Mouse (Mus musculus): ENCODE results near the gene Il12a.

The Il12a gene

DNA sequence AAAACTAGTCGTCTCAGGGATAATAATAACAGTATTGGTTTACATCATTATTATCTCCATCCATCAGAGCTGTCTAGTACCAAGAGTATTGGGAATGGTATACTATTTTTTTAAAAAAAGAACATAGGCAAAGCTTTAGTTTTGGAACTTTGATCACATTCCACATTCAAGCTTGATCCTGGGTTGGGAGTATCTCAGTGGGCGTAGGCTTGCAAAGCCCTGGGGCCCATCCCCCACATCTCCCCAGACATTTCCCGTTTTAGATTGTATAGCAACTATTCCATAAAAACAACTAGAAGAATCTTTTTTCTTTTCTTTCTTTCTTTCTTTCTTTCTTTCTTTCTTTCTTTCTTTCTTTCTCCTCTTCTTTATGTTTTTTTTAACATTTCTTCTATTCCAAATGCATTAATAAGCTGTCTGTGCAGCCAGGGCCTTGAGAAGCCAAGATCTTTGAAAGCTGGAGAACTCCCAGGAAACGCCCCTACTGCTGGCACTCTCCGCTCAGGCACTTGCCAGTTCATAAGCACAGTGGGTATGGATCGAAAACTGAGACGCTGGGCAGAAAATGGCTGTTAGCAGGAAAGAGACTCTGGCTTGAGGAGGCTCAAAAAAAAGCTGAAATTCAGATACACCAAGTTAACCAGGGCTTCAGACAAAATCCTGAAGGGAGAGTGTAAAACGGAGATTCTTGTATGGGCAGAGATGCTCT lies 3.4 kb upstream of the Il12a start:
- no peak for DNase-seq (ENCODE audit: low spot score)

DNA sequence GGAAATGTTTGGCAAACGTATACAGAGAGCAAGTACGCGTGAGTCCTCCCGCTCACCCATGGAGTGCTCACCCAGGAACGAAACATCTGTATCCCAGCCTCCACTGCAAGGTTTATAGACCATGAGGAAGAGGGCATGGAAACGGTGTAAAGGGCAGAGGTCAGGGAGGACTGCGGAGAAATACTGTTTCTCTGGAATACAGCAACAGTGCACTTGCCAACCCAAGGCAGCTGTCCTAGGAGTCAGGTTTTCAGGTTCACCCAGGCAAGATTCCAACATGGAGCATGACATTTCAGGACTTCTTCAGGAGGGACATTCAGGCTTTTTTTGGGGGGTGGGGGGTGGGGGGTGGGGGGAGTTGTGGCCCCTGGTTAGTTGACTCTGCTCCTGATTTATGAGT lies 1.1 kb upstream of the Il12a start:
- DNase-seq (ENCODE audit: low spot score) = no peak

DNA sequence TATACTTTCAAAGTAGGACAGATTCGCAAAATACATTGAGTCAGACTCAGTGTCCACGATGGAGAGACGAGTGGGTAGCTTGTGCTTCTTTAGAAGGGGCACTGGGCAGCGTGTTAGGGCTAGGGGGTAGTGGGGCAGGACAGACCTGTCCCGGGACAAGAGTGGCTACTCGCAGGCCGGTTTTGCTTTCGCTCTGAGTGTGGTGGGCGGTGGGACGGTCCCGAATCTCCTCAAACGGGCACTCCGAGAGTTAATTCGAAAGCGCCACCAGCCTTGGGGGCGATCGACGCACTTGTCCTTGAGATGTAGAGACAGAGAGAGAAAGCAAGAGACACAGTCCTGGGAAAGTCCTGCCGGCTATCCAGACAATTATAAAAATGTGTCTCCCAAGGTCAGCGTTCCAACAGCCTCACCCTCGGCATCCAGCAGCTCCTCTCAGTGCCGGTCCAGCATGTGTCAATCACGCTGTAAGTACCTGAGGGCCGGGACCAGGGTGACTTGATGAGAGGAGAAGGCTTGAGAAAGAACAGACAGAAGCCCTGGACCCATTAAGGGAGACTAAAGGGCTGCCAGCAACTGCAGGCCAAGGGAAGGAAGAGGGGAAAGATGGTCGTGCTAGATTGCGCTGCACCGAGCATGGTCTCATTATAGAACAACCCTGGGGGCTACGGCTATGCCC lies 795 bp downstream of the Il12a start:
- no peak for DNase-seq (ENCODE audit: low spot score)

DNA sequence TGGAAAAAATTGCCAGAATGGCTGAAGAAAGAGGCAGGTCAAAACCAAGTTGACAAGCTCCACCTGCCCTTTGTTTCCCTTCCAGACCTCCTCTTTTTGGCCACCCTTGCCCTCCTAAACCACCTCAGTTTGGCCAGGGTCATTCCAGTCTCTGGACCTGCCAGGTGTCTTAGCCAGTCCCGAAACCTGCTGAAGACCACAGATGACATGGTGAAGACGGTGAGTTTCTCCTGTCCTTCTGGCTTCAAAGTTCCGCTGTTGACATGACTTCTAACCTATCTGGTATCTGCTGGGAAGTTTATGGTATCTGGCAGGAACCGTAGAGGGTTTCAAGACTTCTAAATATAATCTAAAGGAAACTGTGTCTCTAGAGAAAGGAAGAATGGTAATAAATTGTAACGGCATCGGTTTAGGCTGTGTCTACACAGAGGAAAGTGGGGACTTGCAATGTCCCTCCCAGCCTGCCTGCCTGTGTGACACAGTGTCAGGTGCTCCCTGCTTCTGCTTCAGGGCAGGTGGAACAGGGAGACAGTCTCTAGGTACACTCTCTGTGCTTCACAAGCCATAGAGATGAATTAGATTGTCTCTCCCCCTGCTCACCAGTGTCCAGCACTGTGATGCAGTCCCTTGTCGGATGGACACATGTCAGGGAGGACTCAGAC lies 1.6 kb downstream of the Il12a start:
- no peak for DNase-seq (ENCODE audit: low spot score)

DNA sequence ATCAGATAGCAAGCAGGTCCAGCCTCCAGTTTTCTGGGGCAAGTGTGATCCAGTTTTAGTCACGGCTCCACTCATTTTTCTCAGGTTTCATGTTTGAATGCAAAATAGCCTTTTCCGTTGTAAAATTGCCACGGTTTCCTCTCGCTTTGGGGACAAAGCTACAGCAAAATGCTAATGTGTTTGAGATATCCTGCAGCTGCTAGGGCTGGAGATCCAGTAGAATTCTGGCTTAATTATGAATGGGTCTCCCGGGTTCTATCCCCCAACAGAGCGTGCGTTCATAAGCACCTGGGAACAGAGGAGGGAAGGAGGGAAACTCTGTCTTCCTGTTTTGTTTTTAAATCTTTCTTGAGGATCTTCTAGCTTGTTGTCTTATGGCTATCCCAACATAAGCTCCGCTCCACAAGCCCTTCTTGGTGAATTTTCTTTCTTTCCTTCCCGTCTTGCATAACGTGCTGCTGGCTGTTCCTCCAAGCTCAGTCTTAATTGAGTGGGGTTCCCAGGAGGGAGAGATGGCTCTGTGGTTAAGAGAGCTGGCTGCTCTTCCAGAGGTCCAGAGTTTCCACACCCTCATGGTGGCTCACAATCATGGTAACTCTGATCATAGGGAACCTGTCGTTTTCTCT lies 2.3 kb downstream of the Il12a start:
- peak; percentile 38 for DNase-seq (ENCODE audit: low spot score)

DNA sequence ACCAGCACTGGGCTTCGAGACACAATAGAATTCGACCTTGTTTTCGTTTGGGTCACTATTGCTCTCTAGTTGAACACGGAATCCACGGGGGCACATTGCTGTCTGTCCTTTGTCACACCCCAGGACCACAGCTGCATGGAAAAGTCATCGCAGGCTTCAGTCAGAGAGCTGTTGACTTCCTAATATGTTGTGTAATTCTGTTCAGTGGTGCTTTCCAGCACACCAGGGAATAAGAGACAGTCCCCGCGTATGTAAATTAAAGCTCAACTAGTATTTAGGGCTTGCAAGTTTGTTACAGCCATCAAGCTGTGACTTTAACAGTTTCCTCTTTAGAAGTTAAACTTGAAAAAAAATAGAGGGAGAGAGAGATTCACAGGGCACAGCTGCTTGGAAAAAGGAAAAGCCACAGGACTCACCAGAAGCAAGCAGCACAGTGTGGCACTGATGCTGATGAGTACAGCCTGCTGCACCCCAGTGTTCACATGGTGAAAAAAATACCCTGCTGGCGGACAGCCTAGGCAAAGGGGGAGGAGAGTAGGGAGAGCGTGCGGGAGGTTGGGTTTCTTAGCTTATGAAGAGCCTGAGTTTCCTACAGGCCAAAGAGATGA lies 3.1 kb downstream of the Il12a start:
- DNase-seq (ENCODE audit: low spot score) = peak; percentile 73

DNA sequence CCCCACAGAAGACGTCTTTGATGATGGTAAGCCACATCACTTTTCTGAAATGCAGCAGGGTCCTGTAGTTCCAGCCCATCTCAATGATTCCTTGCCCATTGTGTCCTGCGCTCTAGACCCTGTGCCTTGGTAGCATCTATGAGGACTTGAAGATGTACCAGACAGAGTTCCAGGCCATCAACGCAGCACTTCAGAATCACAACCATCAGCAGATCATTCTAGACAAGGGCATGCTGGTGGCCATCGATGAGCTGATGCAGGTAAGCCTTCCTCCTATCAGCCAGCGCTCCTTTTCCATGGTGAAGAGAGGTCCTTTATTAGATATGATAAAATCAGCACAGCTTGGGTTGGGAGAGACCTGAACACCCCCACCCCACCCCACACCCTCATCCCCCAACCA lies 4.9 kb downstream of the Il12a start:
- DNase-seq (ENCODE audit: low spot score) = no peak

DNA sequence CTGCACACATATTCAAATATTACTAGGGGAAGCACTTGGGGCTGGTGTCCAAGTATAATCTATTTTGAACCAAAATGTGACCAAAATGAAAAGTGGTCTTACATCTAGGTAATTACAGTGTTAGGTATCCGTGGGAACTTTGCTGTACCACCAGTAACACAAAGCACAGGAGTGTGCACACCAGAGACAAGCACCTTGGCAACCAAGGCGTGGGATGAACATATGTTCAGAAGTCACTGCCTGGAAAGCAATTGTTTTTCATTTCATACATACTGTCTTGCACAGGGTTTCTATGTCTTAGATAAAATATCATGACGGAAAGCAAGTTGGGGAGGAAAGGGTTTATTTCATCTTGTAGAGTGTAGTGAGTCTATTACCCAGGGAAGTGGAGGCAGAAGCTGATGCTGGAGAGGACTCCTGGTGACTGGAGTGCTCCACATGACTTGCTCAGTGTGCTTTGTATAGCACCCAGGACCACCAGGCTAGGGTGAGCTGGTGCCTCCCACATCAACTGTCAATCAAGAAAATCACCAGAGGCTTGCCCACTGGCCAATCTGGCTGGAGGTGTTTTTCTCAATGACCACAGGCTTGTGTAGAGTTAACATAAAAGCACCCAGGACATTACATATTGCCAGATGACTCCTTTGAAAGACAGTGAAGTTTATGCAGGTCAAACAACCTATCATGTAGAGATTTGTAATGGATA lies 6.2 kb downstream of the Il12a start:
- no peak for DNase-seq (ENCODE audit: low spot score)

DNA sequence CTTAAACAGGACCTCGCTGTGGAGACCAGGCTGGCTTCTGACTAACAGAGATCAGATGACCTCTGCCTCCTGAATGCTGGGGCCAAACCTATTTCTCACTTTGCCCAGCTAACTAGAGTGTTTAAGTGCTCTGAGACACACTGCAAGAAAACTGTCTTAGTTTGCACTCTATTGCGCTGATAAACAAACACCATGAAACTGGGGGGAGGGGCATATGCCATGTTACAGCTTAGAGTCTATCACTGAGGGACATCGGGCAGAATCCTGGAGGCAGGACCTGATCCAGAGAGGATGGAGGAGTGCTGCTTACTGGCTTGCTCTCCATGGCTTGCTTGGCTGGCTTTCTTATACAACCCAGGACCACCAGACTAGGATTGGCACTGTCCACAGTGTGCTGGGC lies 8.2 kb downstream of the Il12a start:
- DNase-seq (ENCODE audit: low spot score) = no peak

DNA sequence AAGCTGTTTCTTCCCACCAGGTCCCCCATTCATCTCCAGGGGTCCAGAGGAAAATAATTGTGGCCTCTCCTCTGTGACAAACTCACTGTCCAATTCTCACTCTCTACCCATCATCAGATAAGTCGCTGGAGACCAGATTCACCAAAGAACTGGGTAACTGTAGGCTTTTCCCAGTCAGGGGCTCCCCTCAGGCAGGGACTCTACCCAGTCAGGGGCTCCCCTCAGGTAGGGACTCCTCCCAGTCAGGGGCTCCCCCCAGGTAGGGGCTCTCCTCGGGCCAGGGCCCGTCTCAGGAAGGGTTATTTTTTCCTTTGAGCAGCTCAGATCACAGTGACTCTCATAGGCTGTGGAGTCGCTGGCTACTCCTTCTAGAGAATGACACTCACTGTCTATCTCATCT lies 9.6 kb downstream of the Il12a start:
- DNase-seq (ENCODE audit: low spot score) = no peak

DNA sequence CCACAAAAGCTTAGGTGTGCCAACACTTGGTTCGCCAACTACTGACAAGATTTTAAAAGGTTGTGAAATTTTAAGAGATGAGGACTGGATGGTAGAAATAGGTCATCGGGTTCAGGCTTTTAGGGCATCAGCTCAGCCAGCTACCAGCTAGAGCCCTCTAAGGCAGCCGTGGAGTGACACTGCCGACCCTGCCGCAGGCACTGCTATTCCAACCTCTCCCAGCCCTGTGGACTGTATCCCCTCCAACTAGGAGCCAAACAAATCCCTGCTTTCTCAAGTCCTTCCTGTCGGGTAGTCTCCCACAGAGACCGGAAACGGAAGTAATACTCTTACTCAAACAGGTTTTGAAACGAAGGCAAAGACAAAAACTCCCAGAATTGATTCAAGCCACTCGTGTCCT lies 15.9 kb downstream of the Il12a start:
- DNase-seq (ENCODE audit: low spot score) = no peak

DNA sequence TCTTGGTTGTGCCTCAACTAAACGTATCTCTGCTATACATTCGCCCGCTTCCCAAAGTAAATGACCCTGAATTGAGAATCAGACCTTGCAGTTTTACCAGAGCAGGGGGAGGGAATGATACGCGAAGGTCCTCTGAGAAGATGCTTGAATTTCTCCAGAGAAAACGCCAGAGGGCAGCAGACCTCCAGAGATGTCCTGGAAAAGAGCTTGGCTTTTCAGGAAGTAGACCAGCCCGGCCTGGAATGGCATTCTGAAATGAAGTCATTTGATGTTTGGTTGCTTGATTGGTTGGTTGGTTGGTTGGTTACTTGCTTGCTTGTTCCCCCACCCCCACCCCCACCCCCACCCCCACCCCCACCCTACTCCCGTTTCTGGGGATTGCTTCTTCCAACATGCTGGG lies 17.8 kb downstream of the Il12a start:
- DNase-seq (ENCODE audit: low spot score) = peak; percentile 63

DNA sequence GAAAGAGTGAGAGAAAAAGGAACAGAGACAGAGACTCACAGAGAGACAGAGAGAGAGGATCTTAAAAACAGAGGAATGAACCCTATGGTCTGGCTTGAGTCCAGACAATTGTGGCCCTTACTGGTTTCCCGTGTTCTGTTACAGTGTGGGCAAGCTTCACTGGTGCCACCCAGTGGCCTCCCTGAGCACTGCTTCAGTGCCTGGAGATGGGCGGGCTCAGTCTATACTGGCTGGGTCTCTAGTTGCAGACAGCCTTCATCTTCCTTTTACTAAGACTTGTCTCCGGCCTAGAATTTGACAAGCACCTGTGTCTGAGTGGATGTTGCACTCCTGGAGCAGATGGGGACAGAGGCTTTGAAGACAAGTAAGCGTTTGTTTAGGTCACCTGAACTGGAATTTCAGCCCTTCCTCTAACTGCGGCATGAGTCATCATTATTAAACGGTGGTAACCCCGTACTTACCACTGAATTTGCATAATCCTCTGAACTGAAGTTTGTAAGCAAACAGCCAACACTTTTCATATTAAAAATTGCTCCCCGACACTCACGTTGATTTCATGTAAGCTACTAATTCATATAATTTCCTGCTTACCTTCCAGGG lies 18.9 kb downstream of the Il12a start:
- DNase-seq (ENCODE audit: low spot score) = peak; percentile 80

DNA sequence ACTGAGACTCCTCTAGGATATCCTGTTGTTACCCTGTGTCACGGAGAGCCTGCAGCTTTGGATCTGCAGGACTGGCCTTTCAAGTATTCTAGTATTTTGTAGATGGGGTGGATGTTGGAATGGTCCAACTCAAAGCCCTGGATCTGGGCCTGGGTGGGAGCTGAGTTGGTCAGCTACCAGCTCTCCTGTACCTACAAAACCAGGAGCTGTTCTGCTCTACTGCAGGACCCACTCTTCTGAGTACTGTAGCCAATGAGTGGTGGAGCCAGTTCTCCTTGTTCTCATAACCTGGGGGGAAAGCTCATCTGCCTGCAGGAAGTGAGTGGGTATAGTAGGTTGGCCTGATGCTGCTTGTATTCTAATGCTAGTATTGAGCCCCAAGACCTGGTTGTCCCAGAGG lies 20.0 kb downstream of the Il12a start:
- no peak for DNase-seq (ENCODE audit: low spot score)

DNA sequence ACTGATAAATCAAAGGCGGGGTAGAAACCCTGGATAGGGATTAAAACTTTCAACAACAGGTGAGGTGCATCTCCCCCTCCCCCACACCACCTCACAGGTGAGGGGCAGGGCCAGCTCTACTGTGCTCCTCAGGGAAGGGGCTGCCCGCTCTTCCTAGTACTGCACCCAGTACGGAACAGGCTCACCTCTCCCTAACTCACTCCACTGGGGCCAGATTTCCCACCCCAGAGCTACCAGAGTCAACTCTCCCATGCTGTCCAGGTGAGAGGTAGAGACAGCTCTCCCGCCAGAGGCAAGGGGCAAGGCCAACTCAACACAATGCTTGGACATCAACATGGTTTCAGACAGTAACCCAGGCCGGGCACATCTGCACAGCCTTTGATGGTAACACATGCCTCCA lies 21.1 kb downstream of the Il12a start:
- DNase-seq (ENCODE audit: low spot score) = no peak

DNA sequence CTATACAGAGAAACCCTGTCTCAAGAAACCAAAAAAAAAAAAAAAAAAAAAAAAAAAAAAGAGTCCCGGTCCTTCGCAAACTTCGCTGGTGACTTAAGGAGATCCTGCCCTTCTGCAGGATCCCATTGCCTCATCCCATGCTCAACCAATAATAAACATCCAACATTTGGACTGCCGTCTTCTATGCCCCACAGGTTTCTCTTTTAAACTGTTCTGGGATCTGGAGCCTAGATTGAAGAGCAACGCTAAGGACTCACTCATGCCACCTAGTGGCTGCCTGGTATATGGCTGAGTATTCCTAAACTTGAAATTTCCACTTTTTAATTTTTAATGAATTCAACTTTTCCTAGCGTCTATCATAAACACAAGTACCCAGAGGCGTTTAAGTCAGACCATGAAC lies 23.1 kb downstream of the Il12a start:
- DNase-seq (ENCODE audit: low spot score) = peak; percentile 57

DNA sequence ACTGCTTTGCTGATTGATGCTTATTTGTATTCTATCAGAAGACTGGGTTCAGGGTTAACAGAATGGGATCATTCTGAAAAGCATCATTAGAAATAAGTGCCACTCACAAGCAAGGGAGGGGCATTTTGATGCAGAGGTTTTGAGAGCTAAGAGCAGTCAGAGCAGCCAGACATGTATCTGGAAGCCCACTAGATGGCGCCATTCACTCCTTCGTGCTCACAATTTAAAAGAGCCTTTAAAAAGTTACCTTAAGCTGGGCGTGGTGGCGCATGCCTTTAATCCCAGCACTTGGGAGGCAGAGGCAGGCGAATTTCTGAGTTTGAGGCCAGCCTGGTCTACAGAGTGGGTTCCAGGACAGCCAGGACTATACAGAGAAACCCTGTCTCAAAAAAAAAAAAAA lies 26.9 kb downstream of the Il12a start:
- DNase-seq (ENCODE audit: low spot score) = peak; percentile 56

DNA sequence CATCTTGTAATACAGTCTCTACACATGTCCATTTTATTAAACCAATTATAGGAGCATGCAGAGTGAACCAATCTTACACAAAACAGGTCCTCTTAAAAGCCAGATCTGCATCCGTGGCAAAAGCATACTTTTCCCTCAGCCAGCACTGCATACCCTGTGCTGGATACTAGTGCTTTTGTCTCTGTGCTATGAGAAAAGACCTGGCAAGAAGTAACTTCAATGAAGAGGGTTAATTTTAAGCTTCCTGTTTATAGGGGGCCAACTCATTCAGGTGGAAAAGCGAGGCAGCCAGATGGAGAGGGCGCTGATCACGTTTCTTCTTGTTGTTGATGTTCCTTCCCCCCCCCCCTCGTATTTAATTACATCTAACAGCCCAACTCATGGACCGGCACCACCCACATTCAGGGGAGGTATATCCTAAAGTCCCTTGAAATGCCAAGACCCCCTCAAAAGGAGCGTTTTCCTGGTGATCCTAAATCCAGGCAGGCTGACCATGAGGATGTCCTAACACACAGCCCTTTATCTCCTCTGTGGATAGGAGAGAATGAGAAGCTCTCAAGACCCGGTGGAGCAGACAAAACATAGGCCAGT lies 28.9 kb downstream of the Il12a start:
- no peak for DNase-seq (ENCODE audit: low spot score)

DNA sequence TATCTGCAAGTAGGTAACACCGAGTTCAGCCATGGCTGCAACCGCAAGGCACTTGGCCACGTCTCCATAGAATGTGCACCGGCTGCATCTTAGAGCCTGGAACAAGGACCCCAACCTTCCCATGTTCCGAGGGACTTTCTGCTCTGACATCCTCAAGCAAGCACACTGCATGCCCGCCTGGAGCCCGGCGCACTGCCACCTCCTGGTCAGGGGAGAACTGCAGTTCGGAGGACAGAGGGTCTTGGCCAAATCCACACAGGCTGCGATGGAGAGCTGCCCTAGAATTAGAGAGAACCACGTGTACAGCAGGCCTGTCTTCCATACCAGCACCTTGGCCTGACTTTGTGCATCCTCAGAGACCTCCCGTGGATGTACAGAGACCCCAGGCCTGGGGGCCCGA lies 29.8 kb downstream of the Il12a start:
- no peak for DNase-seq (ENCODE audit: low spot score)

DNA sequence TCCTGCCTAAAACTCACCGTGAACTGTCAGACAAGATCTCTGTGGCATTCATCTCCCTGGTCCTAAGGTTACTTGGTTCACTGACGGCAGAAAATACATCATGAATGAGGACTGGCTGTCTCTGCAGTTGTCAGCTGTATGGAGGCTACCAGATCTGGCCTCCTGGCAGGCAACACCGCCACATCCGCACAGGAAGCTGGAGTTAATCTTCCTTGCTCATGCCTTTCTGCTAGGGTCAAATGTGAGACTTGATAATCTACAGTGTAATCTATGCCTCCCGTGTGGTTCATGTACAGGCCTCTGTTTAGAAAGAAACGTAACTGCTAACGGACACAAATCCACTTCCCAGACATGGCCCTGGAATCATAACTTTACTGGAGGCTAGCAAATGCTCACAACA lies 51.5 kb downstream of the Il12a start:
- DNase-seq (ENCODE audit: low spot score) = no peak

Data from lung, postnatal 25 days (tissue).